Mouse (Mus musculus) intestine, postnatal 0 days (tissue): ENCODE data around the gene Tmem208. TPM values are rescaled to one million over a fixed set of nuclear protein-coding genes. Genes with fewer than 3 reads are reported as not detected.

ENCODE experiments used
- ATAC-seq: fragments of 200-750 bp; cut with Nextera tagmentation; 2 replicates; pipeline ENCODE4 v1.8.0; 2017; ENCODE audit warnings: mild to moderate bottlenecking, moderate TSS enrichment, moderate library complexity
- H3K27ac ChIP-seq: fragments of 300-500 bp; sonication (generic); 2 replicates; pipeline ENCODE4 v1.5.1; 2014; ENCODE audit warnings: mild to moderate bottlenecking, low read depth, low read length, moderate library complexity
- H3K27me3 ChIP-seq: fragments of 300-500 bp; sonication (generic); replicated peaks from 2 replicates; pipeline ENCODE4 v1.6.1; 2014; ENCODE audit warnings: low read length, mixed read lengths; ENCODE audit not compliant: control insufficient read depth, insufficient read depth
- H3K36me3 ChIP-seq: fragments of 300-500 bp; sonication (generic); 2 replicates; pipeline ENCODE4 v1.6.1; 2014; ENCODE audit warnings: mild to moderate bottlenecking, moderate library complexity; ENCODE audit not compliant: control insufficient read depth, insufficient read depth
- H3K4me1 ChIP-seq: fragments of 300-500 bp; sonication (generic); replicated peaks from 2 replicates; pipeline ENCODE4 v1.6.1; 2014; ENCODE audit warnings: antibody characterized with exemption, low read length, mixed read lengths; ENCODE audit not compliant: control insufficient read depth, insufficient read depth
- H3K4me2 ChIP-seq: fragments of 300-500 bp; sonication (generic); replicated peaks from 2 replicates; pipeline ENCODE4 v1.6.1; 2014; ENCODE audit warnings: low read depth, mild to moderate bottlenecking, moderate library complexity
- H3K4me3 ChIP-seq: fragments of 300-500 bp; sonication (generic); 2 replicates; pipeline ENCODE4 v1.5.1; 2014; ENCODE audit warnings: low read depth, low read length
- H3K9ac ChIP-seq: fragments of 300-500 bp; sonication (generic); 2 replicates; pipeline ENCODE4 v1.6.1; 2014; ENCODE audit warnings: mild to moderate bottlenecking, low read depth, low read length
- H3K9me3 ChIP-seq: fragments of 300-500 bp; sonication (generic); 2 replicates; pipeline ENCODE4 v1.6.1; 2016; ENCODE audit warnings: mixed run types; ENCODE audit not compliant: control insufficient read depth
- CTCF ChIP-seq: sonication (generic); IDR thresholded peaks from 2 replicates; pipeline ENCODE4 v1.5.1; 2016; ENCODE audit warnings: low read depth, mild to moderate bottlenecking, control low read depth, antibody characterized with exemption, moderate library complexity
- WGBS: fragments of 180-500 bp; shearing (Covaris S2); extraction: QIAGEN DNeasy Blood & Tissue Kit; methylation state at CpG from one replicate; pipeline ENCODE4 v1.1.7; 2014; 5-methylcytosine and 5-hydroxymethylcytosine counted together
- polyA plus RNA-seq: library from polyadenylated mRNA; unstranded; fragments of >200 nt; fragmentation: Nextera tagmentation; extraction: Ambion mirVana; gene quantifications from 2 replicates; pipeline ENCODE4 v1.2.1, GENCODE M21; 2015

The Tmem208 gene
- polyA plus RNA-seq, 1 experiment from 2014 or later = 184 TPM

DNA sequence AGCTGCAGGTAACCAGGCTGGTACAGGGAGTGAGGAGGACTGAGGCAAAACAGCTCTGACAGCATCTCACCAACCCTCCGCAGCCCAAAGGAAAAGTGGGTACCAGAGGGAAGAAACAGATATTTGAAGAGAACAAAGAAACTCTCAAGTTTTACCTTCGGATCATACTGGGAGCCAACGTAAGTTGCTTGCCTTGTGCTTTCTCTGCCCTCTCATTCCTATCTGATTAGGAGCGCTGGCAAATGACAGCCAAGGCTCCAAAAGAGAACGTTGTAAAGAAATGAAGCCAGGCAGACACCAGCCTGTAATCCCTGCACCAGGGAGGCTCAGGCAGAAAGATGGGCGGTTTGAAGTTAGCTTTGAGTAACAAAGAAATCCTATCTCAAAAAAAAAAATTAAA is 814 bp downstream of the Tmem208 start:
- peak overlapping the region; percentile 82 for H3K4me2 ChIP-seq
- WGBS = 24% methylated on average over 6 of the region's 6 CpGs
- peak overlapping the region; percentile 87 for H3K4me3 ChIP-seq
- H3K9me3 ChIP-seq = no peaks in the 10 kb centered on the region
- H3K27me3 ChIP-seq = no peaks in the 10 kb centered on the region
- peak overlapping the region; percentile 69 for H3K9ac ChIP-seq
- peak overlapping the region; percentile 77 for H3K27ac ChIP-seq
- TF ChIP-seq CTCF = no peak
- H3K4me1 ChIP-seq = peaks cover 9% of the 10 kb centered on the region; the same call in 1 of the 2 replicates
- no peak for ATAC-seq
- H3K36me3 ChIP-seq = peaks cover 50% of the 10 kb centered on the region

DNA sequence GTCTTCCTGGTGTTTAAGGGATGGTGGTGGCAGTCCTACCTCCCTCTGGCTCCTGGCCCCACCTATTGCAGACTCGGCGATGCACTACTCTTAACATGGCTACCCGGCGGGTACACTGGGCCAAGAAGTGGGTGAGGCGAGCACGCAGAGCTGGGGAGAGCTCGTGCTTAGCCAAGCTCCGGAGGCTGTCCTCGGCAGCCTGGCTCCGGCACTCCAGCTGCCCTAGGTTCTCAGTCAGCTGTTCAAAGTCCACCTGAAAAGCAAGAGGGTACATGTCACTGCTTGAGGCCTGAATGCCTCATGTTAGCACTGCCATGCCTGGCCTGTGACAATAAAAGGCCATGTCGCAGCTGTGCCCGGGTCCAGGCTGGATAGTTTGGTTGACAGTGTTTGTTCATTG is 4.2 kb downstream of the Tmem208 start:
- peak; percentile 46 for ATAC-seq
- no peak for TF ChIP-seq CTCF
- peak overlapping the region; percentile 62 for H3K27ac ChIP-seq
- peaks cover 65% of the 10 kb centered on the region for H3K36me3 ChIP-seq
- peaks cover 6% of the 10 kb centered on the region; the same call in 1 of the 2 replicates for H3K4me1 ChIP-seq
- H3K4me3 ChIP-seq = no peak overlapping the region
- H3K9ac ChIP-seq = no peak overlapping the region
- no peak overlapping the region for H3K4me2 ChIP-seq
- no peaks in the 10 kb centered on the region for H3K9me3 ChIP-seq
- 39% methylated on average over 12 of the region's 12 CpGs for WGBS
- H3K27me3 ChIP-seq = no peaks in the 10 kb centered on the region

DNA sequence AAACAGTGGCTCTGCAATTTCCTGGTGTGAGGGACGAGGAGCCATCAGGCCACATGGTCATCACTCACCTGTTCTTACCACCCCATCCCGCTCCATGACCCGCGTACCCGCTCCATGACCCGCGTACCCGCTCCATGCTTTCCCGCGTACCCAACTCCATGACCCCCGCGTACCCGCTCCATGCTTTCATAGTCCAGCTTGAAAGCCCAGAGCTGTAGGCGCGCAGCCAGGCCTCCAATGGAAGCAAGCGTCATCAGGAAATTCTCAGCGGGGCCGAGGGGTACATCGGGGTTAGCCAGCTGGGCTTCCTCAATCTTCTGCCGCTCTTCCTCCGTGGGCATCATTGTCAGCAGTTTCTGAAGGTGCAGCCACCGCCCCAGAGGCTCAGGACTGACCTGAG is 5.3 kb downstream of the Tmem208 start:
- ATAC-seq = no peak
- 91% methylated on average over 22 of the region's 22 CpGs for WGBS
- no peak for TF ChIP-seq CTCF
- no peak overlapping the region for H3K4me3 ChIP-seq
- H3K4me1 ChIP-seq = peaks cover 3% of the 10 kb centered on the region; the same call in 1 of the 2 replicates
- no peak overlapping the region for H3K9ac ChIP-seq
- H3K27ac ChIP-seq = peak overlapping the region; percentile 62; the same call in 1 of the 2 replicates
- H3K27me3 ChIP-seq = no peaks in the 10 kb centered on the region
- H3K36me3 ChIP-seq = peaks cover 77% of the 10 kb centered on the region
- no peak overlapping the region for H3K4me2 ChIP-seq
- no peaks in the 10 kb centered on the region for H3K9me3 ChIP-seq

DNA sequence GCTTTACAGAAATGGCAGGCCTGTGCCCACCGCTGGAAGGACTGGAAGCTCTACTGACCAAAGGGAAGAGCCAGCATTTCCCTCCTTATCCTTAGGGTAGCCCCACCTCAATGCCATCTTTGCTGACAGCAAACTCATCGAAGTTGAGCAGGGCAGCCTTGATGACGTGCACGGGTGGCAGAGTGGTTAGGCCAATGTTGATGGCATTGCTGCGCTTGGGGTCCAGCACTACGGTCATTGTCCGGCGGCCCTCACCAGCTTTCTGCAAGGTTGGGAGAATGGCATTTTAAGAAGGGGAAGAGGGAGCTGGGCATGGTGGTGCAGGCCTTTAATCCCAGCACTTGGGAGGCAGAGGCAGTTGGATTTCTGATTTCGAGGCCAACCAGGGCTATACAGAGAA is 5.8 kb downstream of the Tmem208 start:
- peaks cover 3% of the 10 kb centered on the region; the same call in 1 of the 2 replicates for H3K4me1 ChIP-seq
- TF ChIP-seq CTCF = no peak
- H3K27ac ChIP-seq = peak overlapping the region; percentile 62; the same call in 1 of the 2 replicates
- WGBS = 94% methylated on average over 9 of the region's 9 CpGs
- H3K9me3 ChIP-seq = no peaks in the 10 kb centered on the region
- H3K4me2 ChIP-seq = no peak overlapping the region
- ATAC-seq = no peak
- H3K27me3 ChIP-seq = no peaks in the 10 kb centered on the region
- H3K9ac ChIP-seq = no peak overlapping the region
- peaks cover 82% of the 10 kb centered on the region for H3K36me3 ChIP-seq
- H3K4me3 ChIP-seq = no peak overlapping the region

DNA sequence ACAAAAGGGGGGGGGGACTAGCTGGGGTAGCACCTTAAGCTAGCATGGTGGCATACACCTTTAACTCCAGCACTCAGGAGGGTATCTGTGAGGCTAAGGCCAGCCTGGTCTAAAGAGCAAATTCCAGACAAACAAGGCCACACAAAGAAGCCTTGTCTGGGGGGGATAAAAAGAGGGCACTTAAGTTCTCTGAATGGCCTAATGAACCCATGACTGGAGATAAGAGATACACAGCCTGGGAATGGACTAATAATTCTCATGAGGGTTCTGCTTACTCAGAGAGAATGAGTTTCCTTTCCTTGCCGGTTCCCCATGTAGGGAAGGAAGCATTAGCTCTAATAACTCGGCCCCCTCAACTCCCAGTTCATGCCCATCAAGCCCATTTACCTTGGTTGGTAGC is 6.4 kb downstream of the Tmem208 start:
- no peak for TF ChIP-seq CTCF
- H3K27me3 ChIP-seq = no peaks in the 10 kb centered on the region
- H3K4me3 ChIP-seq = no peak overlapping the region
- peaks cover 3% of the 10 kb centered on the region; the same call in 1 of the 2 replicates for H3K4me1 ChIP-seq
- no peak overlapping the region for H3K4me2 ChIP-seq
- WGBS = 39% methylated on average over 2 of the region's 2 CpGs
- peak; percentile 73 for ATAC-seq
- H3K36me3 ChIP-seq = peaks cover 87% of the 10 kb centered on the region
- no peaks in the 10 kb centered on the region for H3K9me3 ChIP-seq
- peak overlapping the region; percentile 76 for H3K27ac ChIP-seq
- no peak overlapping the region for H3K9ac ChIP-seq

DNA sequence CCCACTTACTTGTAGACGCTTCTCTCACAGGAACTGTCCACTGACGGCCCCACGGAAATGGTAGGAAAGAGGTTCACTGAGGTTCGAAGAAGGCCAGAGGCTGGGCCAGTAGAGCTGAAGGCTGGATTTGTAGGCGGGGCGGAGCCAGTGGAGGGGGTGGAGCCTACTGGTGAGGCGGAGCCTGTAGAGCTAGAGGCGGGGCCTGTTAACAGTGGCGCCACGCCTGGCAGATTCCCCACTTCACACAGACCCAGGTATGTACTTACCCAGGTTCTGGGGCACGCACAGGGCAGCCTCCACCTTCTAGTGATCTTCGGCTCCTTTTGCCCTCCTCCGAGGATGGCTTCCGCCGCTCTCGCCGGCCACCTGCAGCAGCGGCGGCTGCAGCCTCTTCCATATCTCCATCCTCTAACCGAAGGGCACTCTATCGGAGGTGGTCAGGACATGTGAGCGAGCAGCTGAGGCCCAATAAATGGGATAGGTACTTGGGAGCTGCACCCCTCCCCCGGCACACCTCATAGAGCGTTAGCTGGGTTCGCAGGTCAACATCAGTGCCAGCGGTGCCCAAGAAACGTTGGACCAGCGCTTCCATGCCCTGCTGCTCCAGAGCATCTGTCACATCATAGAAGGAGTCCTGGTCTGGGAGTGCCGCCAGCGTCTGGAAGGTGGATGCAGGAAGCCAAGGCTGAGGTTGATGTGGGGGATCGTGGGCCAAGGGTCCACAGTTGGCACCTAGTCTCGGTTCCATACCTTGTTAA is 10.4 kb downstream of the Tmem208 start:
- H3K27me3 ChIP-seq = no peaks in the 10 kb centered on the region
- no peak overlapping the region for H3K27ac ChIP-seq
- 74% methylated on average over 32 of the region's 32 CpGs for WGBS
- ATAC-seq = no peak
- H3K9ac ChIP-seq = no peak overlapping the region
- H3K4me3 ChIP-seq = no peak overlapping the region
- no peaks in the 10 kb centered on the region for H3K9me3 ChIP-seq
- peaks cover 59% of the 10 kb centered on the region for H3K36me3 ChIP-seq
- TF ChIP-seq CTCF = no peak
- peaks cover 7% of the 10 kb centered on the region for H3K4me1 ChIP-seq
- H3K4me2 ChIP-seq = no peak overlapping the region
